Comparison of ENCODE assay signal across 13 mouse cellular contexts in the genomic region with DNA sequence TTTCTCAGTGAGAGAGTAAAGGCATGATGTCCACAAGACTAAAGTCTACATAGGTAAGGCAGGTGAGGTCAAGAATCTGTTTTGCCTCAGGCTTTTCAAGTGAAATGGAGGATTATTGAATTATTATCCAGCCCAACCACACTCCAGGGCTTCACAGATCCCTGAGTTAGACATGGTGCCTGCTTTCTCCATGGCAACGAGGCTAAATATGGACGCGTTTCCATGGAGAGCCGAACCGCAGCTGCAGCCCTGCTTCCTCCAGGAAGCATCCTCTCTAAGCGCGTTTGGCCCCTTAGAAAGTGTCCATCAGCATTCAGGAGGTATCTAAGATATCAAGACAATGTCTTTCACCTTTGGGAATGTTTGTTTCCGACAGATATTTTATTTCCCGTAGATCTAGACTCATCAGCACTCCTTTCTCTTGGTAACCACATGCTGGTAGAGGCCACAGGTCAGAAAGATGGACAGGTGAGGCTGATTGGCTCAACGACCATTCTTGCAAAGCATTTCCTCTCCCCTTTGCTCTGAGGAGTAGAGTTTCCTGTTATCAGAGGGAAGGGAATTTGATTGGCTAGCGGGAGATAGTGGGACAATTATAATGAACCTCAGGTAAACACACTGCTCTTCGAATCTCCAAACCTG. TPM values are rescaled to one million over a fixed set of nuclear protein-coding genes. Genes with fewer than 3 reads are reported as not detected.
DNase-seq lines count a peak whose midpoint lies in the region; ATAC-seq and TF ChIP-seq lines count a peak whose summit lies in the region.
"Had no signal": no experiment of that assay in that cellular context is flagged by ENCODE, and none has a peak within 500 bp of the region (broad histone marks: within the 10 kb centered on the region; RNA-seq: fewer than 3 reads in every experiment).

No protein-coding gene starts in this region.

- H3K27ac ChIP-seq in layer of hippocampus, adult 2 months = peak overlapping the region; percentile 75
- no peak overlapping the region for H3K27ac ChIP-seq in hindbrain, embryonic 13.5 days
- no peak overlapping the region for H3K27ac ChIP-seq in midbrain, embryonic 13.5 days
- no peak overlapping the region for H3K27ac ChIP-seq in embryonic facial prominence, embryonic 10.5 days (replicated peaks)
- H3K27ac ChIP-seq: liver, embryonic 15.5 days had no signal

- H3K4me1 ChIP-seq in hindbrain, embryonic 13.5 days (replicated peaks) = peaks cover 14% of the 10 kb centered on the region
- peaks cover 7% of the 10 kb centered on the region for H3K4me1 ChIP-seq in midbrain, embryonic 13.5 days (replicated peaks)
- peaks cover 3% of the 10 kb centered on the region; the same call in 1 of the 2 replicates for H3K4me1 ChIP-seq in embryonic facial prominence, embryonic 10.5 days
- H3K4me1 ChIP-seq: liver, embryonic 15.5 days; megakaryocyte, embryonic 14.5 days had no signal

- no peak overlapping the region for H3K4me2 ChIP-seq in hindbrain, embryonic 13.5 days
- H3K4me2 ChIP-seq in midbrain, embryonic 13.5 days (replicated peaks) = no peak overlapping the region
- H3K4me2 ChIP-seq: liver, embryonic 15.5 days had no signal

- DNase-seq in layer of hippocampus, adult 2 months (ENCODE audit: low spot score in 2 of 2) = peak; percentile 27 to 40
- DNase-seq in layer of hippocampus, adult 9-10 months (ENCODE audit: low spot score) = no peak
- DNase-seq in right cerebral cortex, postnatal 14 days = peak; percentile 10
- DNase-seq in embryonic facial prominence, embryonic 10.5 days (ENCODE audit: low spot score) = no peak
- no peak for DNase-seq in B cell, adult 2 months
- DNase-seq: heart, postnatal 36 days; thymus, adult 18-20 months had no signal

- ATAC-seq in hindbrain, embryonic 13.5 days (ENCODE audit: low FRiP score) = peak; percentile 65; the same call in 1 of the 2 replicates
- ATAC-seq in midbrain, embryonic 13.5 days = peak; percentile 81
- no peak for ATAC-seq in erythroid progenitor cell, adult 5-6 weeks (replicated peaks; ENCODE audit: low FRiP score, poor library complexity, severe bottlenecking)

- peaks cover 44% of the 10 kb centered on the region for H3K27me3 ChIP-seq in hindbrain, embryonic 13.5 days
- peaks cover 54% of the 10 kb centered on the region for H3K27me3 ChIP-seq in midbrain, embryonic 13.5 days
- peaks cover 94% of the 10 kb centered on the region for H3K27me3 ChIP-seq in embryonic facial prominence, embryonic 10.5 days (replicated peaks; ENCODE audit: low read depth, poor library complexity, severe bottlenecking)
- H3K27me3 ChIP-seq: CH12.LX; liver, embryonic 15.5 days had no signal

- 43% methylated on average over 12 of the region's 12 CpGs for WGBS in hindbrain, embryonic 13.5 days
- 45% methylated on average over 12 of the region's 12 CpGs for WGBS in midbrain, embryonic 13.5 days
- 76% methylated on average over 12 of the region's 12 CpGs for WGBS in embryonic facial prominence, embryonic 10.5 days

- H3K9ac ChIP-seq in hindbrain, embryonic 13.5 days = no peak overlapping the region
- H3K9ac ChIP-seq in midbrain, embryonic 13.5 days (replicated peaks) = no peak overlapping the region
- H3K9ac ChIP-seq: liver, embryonic 15.5 days had no signal

- TF ChIP-seq CTCF in layer of hippocampus, adult 2 months (conservative IDR thresholded peaks at IDR 0.05) = no peak

- peaks cover 13% of the 10 kb centered on the region for H3K36me3 ChIP-seq in hindbrain, embryonic 13.5 days
- 0 out of 2 replicates have a peak, but pooled peaks cover 7% of the 10 kb centered on the region for H3K36me3 ChIP-seq in midbrain, embryonic 13.5 days
- no peaks in the 10 kb centered on the region for H3K36me3 ChIP-seq in embryonic facial prominence, embryonic 10.5 days (replicated peaks)
- H3K36me3 ChIP-seq: liver, embryonic 15.5 days had no signal

- no peak overlapping the region; the same call in 1 of the 2 replicates for H3K4me3 ChIP-seq in layer of hippocampus, adult 2 months
- no peak overlapping the region for H3K4me3 ChIP-seq in hindbrain, embryonic 13.5 days
- H3K4me3 ChIP-seq in midbrain, embryonic 13.5 days (replicated peaks) = no peak overlapping the region
- no peak overlapping the region for H3K4me3 ChIP-seq in embryonic facial prominence, embryonic 10.5 days
- H3K4me3 ChIP-seq: liver, embryonic 15.5 days; megakaryocyte, embryonic 14.5 days had no signal

- no peaks in the 10 kb centered on the region for H3K9me3 ChIP-seq in hindbrain, embryonic 13.5 days
- no peaks in the 10 kb centered on the region for H3K9me3 ChIP-seq in midbrain, embryonic 13.5 days
- no peaks in the 10 kb centered on the region for H3K9me3 ChIP-seq in embryonic facial prominence, embryonic 10.5 days
- H3K9me3 ChIP-seq: liver, embryonic 15.5 days had no signal

RNA-seq across cellular contexts. Expression of a gene that starts 59.6 kb away (rescaled TPM):
- 10 to 100 TPM in 1 of 2 experiments, 1 to 10 TPM in 1; 8.5 to 15.0 TPM for total RNA-seq in layer of hippocampus, adult 2 months (2021)
- polyA plus RNA-seq in hindbrain, embryonic 13.5 days (2015; fragmentation: Nextera tagmentation; extraction: Ambion mirVana) = 19.7 and 19.9 TPM in 2 replicates
- polyA plus RNA-seq in midbrain, embryonic 13.5 days (2015; fragmentation: Nextera tagmentation; extraction: Ambion mirVana) = 11.0 and 12.0 TPM in 2 replicates
- 1.6 and 2.3 TPM in 2 replicates for polyA plus RNA-seq in embryonic facial prominence, embryonic 10.5 days (2016; fragmentation: Nextera tagmentation; extraction: Ambion mirVana)
- total RNA-seq in erythroid progenitor cell, adult 5-6 weeks (2015; ENCODE audit: low replicate concordance) = not detected in 2 replicates
- total RNA-seq in erythroid progenitor cell, adult 5-6 weeks (2017; ENCODE audit: low replicate concordance) = not detected in 2 replicates
- total RNA-seq: CH12.LX had no signal

Comparison
In these comparisons a context has a peak if more than half of its experiments do, and no peak if none do; other contexts are left out.
1. DNase-seq: peak in layer of hippocampus, adult 2 months (2 of 2) and right cerebral cortex, postnatal 14 days (single experiment); none in layer of hippocampus, adult 9-10 months (single experiment), embryonic facial prominence, embryonic 10.5 days (single experiment) and B cell, adult 2 months (0 of 2).